Mouse (Mus musculus) megakaryocyte, embryonic 14.5 days (primary cell): ENCODE results near the gene Ablim1. TPM values are rescaled to one million over a fixed set of nuclear protein-coding genes. Genes with fewer than 3 reads are reported as not detected.

Experiments used
- H3K27me3 ChIP-seq: replicated peaks from 2 replicates; pipeline ENCODE3; 2012; ENCODE audit warnings: inconsistent platforms
- H3K36me3 ChIP-seq: replicated peaks from 2 replicates; pipeline ENCODE3; 2012; ENCODE audit warnings: low read length, inconsistent platforms, mixed read lengths
- H3K4me1 ChIP-seq: 2 replicates; pipeline ENCODE4 v1.6.1; 2012; ENCODE audit warnings: inconsistent platforms
- H3K4me3 ChIP-seq: replicated peaks from 2 replicates; pipeline ENCODE3; 2012; ENCODE audit warnings: moderate library complexity, mild to moderate bottlenecking, inconsistent platforms
- H3K9me3 ChIP-seq: 2 replicates; pipeline ENCODE4 v1.6.1; 2012; ENCODE audit warnings: inconsistent platforms
- FLI1 ChIP-seq: IDR thresholded peaks from 2 replicates; pipeline ENCODE4 v1.6.1; 2012; ENCODE audit warnings: low read length, inconsistent platforms, mixed read lengths
- GATA1 ChIP-seq: IDR thresholded peaks from 3 replicates; pipeline ENCODE4 v1.6.1; 2012; ENCODE audit warnings: mixed read lengths, low read length, inconsistent platforms, borderline replicate concordance
- polyA plus RNA-seq: library from polyadenylated mRNA; stranded (reverse); fragments of >175 nt; gene quantifications from 2 replicates; pipeline ENCODE4 v1.2.3, GENCODE M21; 2012; ENCODE audit warnings: low replicate concordance; ENCODE audit not compliant: insufficient read depth

The Ablim1 gene
- polyA plus RNA-seq, 1 experiment = 0.17 TPM

DNA sequence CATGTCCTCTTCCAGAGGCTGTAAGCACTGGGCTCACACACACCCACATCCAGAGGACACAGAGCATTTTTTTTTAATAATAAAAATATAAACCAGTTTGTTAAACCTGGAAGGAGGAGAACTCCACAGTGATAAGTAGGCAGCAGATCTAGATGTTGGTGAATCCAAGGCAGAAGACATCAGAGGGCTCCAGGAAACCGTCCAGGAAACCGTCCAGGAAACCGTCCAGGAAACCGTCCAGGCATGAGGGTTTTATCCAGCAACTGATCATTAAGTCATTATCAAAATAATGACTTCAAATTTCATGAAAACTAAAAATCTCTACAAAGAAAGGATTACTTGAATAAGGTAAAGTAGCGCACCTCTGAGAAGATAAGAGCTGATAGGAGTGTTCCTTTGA lies 65.9 kb downstream of the Ablim1 start:
- H3K27me3 ChIP-seq = peaks cover 7% of the 10 kb centered on the region
- no peak for TF ChIP-seq GATA1
- TF ChIP-seq FLI1 = no peak
- H3K36me3 ChIP-seq = no peaks in the 10 kb centered on the region
- no peaks in the 10 kb centered on the region for H3K9me3 ChIP-seq
- H3K4me3 ChIP-seq = no peak overlapping the region
- no peaks in the 10 kb centered on the region for H3K4me1 ChIP-seq

DNA sequence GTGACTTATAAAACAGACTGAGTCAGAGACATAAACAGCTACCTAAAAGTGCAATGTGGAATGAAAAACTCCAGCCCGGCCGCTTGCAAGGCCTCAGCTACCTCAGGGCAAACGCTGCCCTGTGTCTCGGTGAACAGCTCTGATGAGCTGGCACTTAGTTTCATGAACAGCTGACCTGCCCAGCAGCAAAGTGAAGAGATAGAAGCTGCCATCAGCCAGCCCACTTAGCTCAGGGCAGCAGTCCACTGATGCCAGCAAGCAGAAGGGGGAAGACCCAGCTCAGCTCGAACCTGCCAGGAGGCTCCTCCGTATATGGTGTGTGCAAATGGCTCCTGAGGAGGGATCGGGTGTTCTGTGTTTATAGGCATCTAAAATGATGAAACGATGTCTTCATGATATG lies 67.5 kb downstream of the Ablim1 start:
- no peak for TF ChIP-seq GATA1
- no peak for TF ChIP-seq FLI1
- Histone ChIP-seq H3K27me3 (peaks cover 7% of the 10 kb centered on the region), H3K4me3 (no peak overlapping the region), H3K4me1 (no peaks in the 10 kb centered on the region), H3K9me3 (no peaks in the 10 kb centered on the region), H3K36me3 (no peaks in the 10 kb centered on the region)

DNA sequence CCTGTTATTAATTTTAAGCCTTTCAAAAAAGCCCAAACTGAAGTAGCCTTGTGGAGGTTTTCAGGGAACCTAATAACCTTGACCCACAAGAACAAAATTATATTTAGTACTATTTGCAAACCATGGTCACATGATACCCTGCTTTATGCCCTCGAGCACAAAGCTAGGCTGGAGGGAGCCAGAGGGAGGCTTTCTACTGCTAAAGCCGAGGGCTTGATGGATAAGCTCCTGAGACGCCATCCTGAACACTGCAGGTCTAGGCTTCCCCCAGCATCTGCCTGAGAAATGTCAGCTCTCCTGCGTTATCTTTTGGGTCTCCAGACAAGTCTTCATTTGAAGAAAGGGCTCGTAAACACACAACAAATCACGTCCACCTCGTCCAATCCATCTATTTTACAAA lies 70.4 kb downstream of the Ablim1 start:
- peaks cover 10% of the 10 kb centered on the region for H3K27me3 ChIP-seq
- TF ChIP-seq GATA1 (no peak), FLI1 (no peak)
- H3K4me1 ChIP-seq = no peaks in the 10 kb centered on the region
- no peak overlapping the region for H3K4me3 ChIP-seq
- H3K36me3 ChIP-seq = no peaks in the 10 kb centered on the region
- H3K9me3 ChIP-seq = no peaks in the 10 kb centered on the region

DNA sequence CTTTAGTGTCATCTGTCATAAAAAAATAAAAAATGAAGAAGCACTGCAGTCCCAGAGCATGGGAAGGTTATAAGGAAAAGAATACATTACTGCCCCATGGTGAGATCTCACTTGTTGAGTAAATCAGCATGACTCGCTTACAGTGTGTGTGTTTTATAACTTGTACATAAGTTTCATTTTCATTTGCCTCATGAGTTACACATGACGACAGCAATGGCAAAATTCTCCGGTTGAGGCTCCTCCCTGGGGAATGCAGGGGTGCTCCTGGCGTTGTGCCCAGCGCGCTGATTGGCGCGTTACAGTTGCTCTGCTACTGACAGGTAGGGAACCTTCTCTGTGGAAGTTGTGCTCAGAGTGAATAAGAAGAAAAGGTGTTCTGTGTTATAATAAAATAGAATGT lies 71.1 kb downstream of the Ablim1 start:
- no peak overlapping the region for H3K4me3 ChIP-seq
- TF ChIP-seq GATA1 (no peak), FLI1 (no peak)
- no peaks in the 10 kb centered on the region for H3K36me3 ChIP-seq
- H3K27me3 ChIP-seq = peaks cover 11% of the 10 kb centered on the region
- no peaks in the 10 kb centered on the region for H3K9me3 ChIP-seq
- no peaks in the 10 kb centered on the region for H3K4me1 ChIP-seq

DNA sequence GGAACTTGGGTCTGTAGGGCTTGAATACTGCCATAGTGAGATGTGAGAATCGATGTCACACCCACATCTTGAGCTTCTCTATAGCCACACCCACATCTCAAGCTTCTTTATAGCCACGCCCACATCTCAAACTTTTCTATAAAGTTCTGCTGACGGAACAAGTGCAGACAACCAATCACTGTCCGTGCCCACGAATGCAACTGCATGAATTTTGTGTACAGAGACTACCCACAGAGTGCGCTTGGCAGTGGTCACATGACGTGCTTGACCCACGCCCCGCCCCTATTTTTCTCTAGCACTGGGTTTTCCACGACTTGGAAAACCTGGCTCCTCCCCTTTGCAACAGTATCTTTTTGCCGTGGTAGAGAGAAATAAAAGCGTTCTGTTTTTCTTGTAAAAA lies 71.5 kb downstream of the Ablim1 start:
- TF ChIP-seq FLI1 = no peak
- no peak for TF ChIP-seq GATA1
- H3K9me3 ChIP-seq = no peaks in the 10 kb centered on the region
- H3K36me3 ChIP-seq = no peaks in the 10 kb centered on the region
- no peak overlapping the region for H3K4me3 ChIP-seq
- H3K27me3 ChIP-seq = peaks cover 14% of the 10 kb centered on the region
- H3K4me1 ChIP-seq = no peaks in the 10 kb centered on the region

DNA sequence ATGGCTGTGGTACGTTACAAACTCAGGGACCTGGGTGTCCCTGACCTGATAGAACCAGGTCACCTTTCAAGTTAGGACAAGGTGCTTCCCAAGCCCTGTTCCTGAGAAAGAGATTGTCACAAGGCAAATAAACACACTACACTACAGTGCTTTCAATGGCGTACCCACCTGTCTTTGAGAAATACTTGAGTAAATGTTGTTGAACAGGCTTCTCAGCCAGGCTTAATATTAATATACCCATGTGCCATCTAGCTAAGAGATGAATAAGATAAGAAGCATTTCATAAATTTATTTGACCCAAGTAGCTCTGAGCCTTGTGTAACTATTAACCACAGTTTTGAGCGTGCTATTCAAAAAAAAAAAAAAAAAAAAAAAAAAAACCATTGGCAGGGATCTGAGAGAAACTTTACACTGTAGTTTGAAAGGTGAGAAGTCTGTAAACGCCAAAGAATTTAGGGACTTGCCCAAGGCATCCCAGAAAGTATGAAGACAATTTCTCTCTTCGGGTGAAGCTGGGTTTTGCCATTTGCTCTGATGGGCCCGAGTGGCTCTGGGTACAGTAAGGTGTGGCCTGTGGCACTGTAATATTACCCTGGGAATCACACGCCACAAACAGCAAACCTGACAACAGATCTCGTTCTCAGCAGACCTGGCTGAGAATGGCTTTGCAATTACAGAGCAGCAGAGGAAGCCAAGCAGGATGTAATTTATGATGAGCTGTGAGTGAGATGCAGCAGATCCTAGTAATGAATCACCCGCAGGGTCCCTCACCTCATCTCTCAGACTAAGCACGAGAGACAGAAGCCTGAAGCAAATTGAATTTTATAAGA lies 73.1 kb downstream of the Ablim1 start:
- Histone ChIP-seq H3K4me3 (no peak overlapping the region), H3K36me3 (no peaks in the 10 kb centered on the region), H3K27me3 (peaks cover 12% of the 10 kb centered on the region), H3K4me1 (no peaks in the 10 kb centered on the region), H3K9me3 (no peaks in the 10 kb centered on the region)
- TF ChIP-seq FLI1 (no peak), GATA1 (no peak)

DNA sequence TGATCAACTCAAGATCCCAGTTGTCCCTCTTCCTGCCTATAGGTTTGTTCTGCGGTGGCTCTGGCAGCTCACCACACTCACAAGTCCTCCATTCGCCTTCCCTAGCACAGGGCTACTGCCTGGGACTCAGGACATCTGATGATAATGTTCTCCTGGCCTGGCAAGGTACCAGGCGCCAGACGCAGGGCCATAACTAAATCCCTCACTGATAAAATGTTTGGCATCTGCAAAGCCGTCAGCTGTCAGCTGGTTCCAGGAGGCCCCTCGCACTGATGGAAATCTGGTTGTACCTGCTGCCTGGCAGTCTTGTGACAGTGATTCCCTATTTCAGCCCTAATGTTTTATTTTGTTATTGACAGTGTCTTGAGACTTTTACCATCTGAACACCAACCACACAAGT lies 74.5 kb downstream of the Ablim1 start:
- TF ChIP-seq FLI1 (no peak), GATA1 (no peak)
- Histone ChIP-seq H3K27me3 (peaks cover 12% of the 10 kb centered on the region), H3K4me1 (no peaks in the 10 kb centered on the region), H3K4me3 (no peak overlapping the region), H3K9me3 (no peaks in the 10 kb centered on the region), H3K36me3 (no peaks in the 10 kb centered on the region)

DNA sequence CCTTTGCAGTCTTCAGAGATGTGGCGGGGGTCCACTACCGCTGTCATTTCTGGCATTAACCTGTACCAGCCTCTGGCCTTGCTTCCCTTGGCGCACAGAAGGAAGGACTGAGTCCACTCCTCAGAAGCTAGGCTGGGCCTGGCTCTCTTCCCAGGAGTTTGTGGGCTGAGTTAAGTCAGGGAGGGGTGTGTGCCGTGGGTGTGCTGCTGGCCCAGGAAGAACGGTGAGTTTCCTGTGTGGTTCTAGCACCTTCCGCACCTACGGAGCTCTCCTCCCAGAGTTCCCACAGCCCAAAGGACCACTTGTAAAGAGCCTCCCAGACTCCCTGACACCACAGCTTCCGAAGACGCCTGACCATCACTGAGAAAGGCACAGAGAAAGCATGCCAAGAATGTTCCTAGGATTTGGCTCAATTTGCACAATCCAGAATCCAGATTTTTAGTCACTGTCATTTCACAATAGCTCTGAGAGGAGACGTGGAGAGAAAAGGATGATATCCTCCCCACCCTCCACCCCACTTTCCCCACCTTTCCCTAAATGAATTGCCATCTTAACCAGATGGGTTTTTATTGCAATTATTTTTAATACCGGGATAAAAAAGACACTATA lies 75.4 kb downstream of the Ablim1 start:
- Histone ChIP-seq H3K4me1 (no peaks in the 10 kb centered on the region), H3K36me3 (no peaks in the 10 kb centered on the region), H3K9me3 (no peaks in the 10 kb centered on the region), H3K27me3 (peaks cover 14% of the 10 kb centered on the region), H3K4me3 (no peak overlapping the region)
- TF ChIP-seq FLI1 = no peak
- no peak for TF ChIP-seq GATA1

DNA sequence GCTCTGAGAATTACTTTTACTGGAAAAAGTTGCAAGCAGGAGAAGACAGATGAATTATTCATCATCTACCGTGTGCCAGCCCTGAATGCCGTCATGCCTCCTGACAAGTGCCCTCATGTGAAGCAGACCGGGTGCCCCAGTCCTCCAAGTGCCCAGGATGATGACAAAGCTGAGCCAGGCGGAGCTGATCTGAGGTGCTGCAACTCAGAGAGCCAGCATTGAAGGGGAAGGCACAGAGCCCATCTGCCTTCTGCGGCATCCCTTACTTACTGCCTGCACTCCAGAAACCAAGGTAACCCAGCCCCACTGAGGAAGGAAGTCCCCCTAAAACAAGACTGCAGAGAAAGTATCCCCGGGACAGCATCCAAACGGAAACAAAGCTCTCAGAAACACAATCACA lies 76.3 kb downstream of the Ablim1 start:
- Histone ChIP-seq H3K4me1 (no peaks in the 10 kb centered on the region), H3K4me3 (no peak overlapping the region), H3K27me3 (peaks cover 14% of the 10 kb centered on the region), H3K9me3 (no peaks in the 10 kb centered on the region), H3K36me3 (no peaks in the 10 kb centered on the region)
- TF ChIP-seq GATA1 = no peak
- no peak for TF ChIP-seq FLI1

DNA sequence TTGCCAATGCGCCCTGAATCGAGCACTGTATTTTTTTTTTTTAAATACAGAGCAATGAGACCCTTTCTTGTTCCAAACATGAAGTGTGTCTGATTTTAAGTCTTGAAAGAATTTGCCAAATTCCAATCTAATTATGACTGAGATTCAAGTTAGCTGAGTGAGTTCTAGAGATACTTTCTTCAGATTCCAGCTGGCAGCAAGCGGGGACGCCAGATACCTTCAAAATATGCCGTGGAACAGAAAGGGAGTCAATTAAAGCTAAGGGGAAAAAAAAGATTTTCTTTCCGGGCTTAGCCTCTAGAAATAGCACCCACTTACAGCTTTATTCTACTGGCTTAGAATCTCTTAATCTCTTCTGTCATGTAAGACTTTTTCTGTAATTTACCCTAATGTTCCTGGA lies 77.2 kb downstream of the Ablim1 start:
- Histone ChIP-seq H3K9me3 (no peaks in the 10 kb centered on the region), H3K4me3 (no peak overlapping the region), H3K4me1 (no peaks in the 10 kb centered on the region), H3K27me3 (peaks cover 14% of the 10 kb centered on the region), H3K36me3 (no peaks in the 10 kb centered on the region)
- TF ChIP-seq GATA1 (no peak), FLI1 (no peak)

DNA sequence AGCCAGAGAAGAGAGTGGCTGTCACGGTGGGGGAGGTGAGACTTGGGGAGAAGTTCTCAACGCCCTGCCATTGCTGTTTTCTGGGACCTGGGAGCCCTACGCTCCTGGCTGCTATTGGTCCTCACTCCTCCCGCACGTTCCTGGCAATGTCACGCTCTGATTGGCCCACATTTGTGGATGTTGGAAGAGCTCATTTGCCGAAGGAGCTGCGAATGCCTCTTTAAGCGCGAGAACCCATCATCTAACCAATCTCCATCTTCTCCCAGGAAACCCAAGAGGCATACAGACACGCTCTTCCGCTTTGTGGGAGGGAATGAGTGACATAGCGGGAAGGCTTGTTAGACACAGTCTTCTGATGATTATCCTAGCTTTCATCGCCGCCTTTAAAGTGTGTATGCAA lies 78.1 kb downstream of the Ablim1 start:
- Histone ChIP-seq H3K27me3 (peaks cover 14% of the 10 kb centered on the region), H3K36me3 (no peaks in the 10 kb centered on the region), H3K4me1 (no peaks in the 10 kb centered on the region), H3K9me3 (no peaks in the 10 kb centered on the region), H3K4me3 (no peak overlapping the region)
- TF ChIP-seq GATA1 (no peak), FLI1 (no peak)
